Comparison of ENCODE assay signal across 8 mouse cellular contexts in the genomic region with DNA sequence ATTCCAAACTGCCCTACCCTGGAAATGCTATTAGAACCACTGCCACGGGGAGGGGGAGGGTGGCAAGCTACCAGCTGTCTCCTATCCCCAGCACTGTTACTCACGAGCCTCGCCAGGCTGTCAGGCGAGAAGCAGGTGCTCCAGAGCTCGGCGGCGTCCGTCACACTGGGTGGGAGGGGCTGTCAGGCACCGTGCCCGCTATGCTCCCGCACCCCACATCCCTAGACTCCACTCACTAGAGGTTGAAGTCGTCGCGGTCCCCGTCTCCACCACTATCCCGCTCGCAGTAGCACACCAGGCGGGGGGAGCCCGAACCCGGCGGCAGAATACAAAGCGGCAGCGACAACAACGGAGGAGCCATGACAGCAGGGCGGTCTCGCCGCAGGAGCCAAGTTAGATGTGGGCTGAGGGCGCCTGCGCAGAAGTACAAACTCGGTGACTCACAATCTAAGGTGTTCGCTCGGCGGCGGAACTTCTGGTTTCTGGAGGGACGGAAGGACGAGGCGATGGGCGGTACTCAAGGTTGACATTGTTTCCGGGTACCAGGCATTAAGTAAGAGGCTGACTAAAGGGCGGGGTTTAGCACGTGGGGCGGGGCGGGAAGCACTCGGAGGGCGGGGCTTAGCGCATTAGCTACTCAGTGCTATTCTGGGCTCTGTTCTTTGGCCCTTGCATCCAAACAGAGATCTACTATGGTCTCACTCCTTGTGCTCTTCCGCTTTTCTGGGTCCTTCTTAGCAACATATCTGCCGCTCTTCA. TPM values are rescaled to one million over a fixed set of nuclear protein-coding genes. Genes with fewer than 3 reads are reported as not detected.
DNase-seq lines count a peak whose midpoint lies in the region; ATAC-seq lines count a peak whose summit lies in the region.

A gene (minus strand): TSS at position 544 of the 759 bp plus-strand sequence.

- WGBS in intestine, embryonic 14.5 days = 1% methylated on average over 48 of the region's 48 CpGs

- H3K36me3 ChIP-seq in intestine, embryonic 14.5 days (ENCODE audit: control insufficient read depth, insufficient read depth, low read length) = 0 out of 2 replicates have a peak, but pooled peaks cover 5% of the 10 kb centered on the region

- H3K4me2 ChIP-seq in intestine, embryonic 14.5 days (ENCODE audit: low read length) = peak within 1 kb of the TSS; percentile 83

- H3K9me3 ChIP-seq in intestine, embryonic 14.5 days (ENCODE audit: control insufficient read depth, low read length) = no peaks in the 10 kb centered on the region

- H3K4me3 ChIP-seq in intestine, embryonic 14.5 days (ENCODE audit: low read depth, low read length) = peak within 1 kb of the TSS; percentile 76

- peaks cover 16% of the 10 kb centered on the region; the same call in 1 of the 2 replicates for H3K4me1 ChIP-seq in intestine, embryonic 14.5 days (replicated peaks; ENCODE audit: control insufficient read depth, insufficient read depth, low read length)

- H3K9ac ChIP-seq in intestine, embryonic 14.5 days (ENCODE audit: low read length) = peak within 1 kb of the TSS; percentile 54

- H3K27me3 ChIP-seq in intestine, embryonic 14.5 days (replicated peaks; ENCODE audit: control insufficient read depth, insufficient read depth, low read length) = no peaks in the 10 kb centered on the region

- peak within 1 kb of the TSS; percentile 77 for H3K27ac ChIP-seq in intestine, embryonic 14.5 days (ENCODE audit: low read depth)

- intact Hi-C loops in left cerebral cortex, postnatal 14 days (cut with DNase I) = loop anchor here (5.0 kb wide), 1 partner anchor 37 kb away; no protein-coding TSS in a partner anchor

- peak; percentile 89 for ATAC-seq in intestine, embryonic 14.5 days (replicated peaks; ENCODE audit: low FRiP score, low TSS enrichment, low read depth)

- peak; percentile 82 to 85 for DNase-seq in adrenal gland, adult 18-20 months (ENCODE audit: low spot score in 2 of 2)
- peak; percentile 94 for DNase-seq in embryo, embryonic 11 days
- peak; percentile 94 for DNase-seq in gastrocnemius, postnatal 25 days
- peak; percentile 90 for DNase-seq in intestine, embryonic 14.5 days (ENCODE audit: low spot score)
- DNase-seq in left cerebral cortex, postnatal 14 days (ENCODE audit: low spot score in 2 of 2) = peak; percentile 94 to 96
- DNase-seq in mesoderm, embryonic 11.5 days (ENCODE audit: low read depth, low spot score) = peak; percentile 93
- DNase-seq in right cerebral cortex, postnatal 36 days (ENCODE audit: low spot score in 2 of 2) = peak; percentile 94 to 95
- peak; percentile 95 for DNase-seq in yolk sac, embryonic 10.5 days (ENCODE audit: low spot score)

RNA-seq across cellular contexts. Expression of the gene that starts here (rescaled TPM):
- total RNA-seq in adrenal gland, adult 18-20 months (2021) = 10 to 100 TPM; 38.6 to 54.5 TPM
- total RNA-seq in gastrocnemius, postnatal 25 days (2021) = 10 to 100 TPM; 13.7 to 16.2 TPM
- polyA plus RNA-seq in intestine, embryonic 14.5 days (2014; fragmentation: Nextera tagmentation; extraction: Ambion mirVana) = 25.0 and 27.4 TPM in 2 replicates
- total RNA-seq in left cerebral cortex, postnatal 14 days (2021) = 10 to 100 TPM; 64.1 to 66.3 TPM

Comparison
In these comparisons a context has a peak if more than half of its experiments do, and no peak if none do; other contexts are left out.
1. Peak in every context shown above with its lines: DNase-seq, ATAC-seq, H3K4me3 ChIP-seq and H3K27ac ChIP-seq.